Mouse (Mus musculus) olfactory bulb, adult 2 months (tissue): ENCODE results near the gene Atxn2l.

Experiments
- CTCF ChIP-seq: fragments of 200-500 bp; IDR thresholded peaks from 2 replicates; pipeline ENCODE4 v1.5.1; 2012; ENCODE audit warnings: low read depth, mild to moderate bottlenecking, low read length, moderate library complexity; ENCODE audit not compliant: insufficient read depth
- POLR2A ChIP-seq: fragments of 200-500 bp; IDR thresholded peaks from 2 replicates; pipeline ENCODE4 v1.6.1; 2012; ENCODE audit warnings: mild to moderate bottlenecking, low read depth, low read length, moderate library complexity; ENCODE audit not compliant: insufficient read depth

DNA sequence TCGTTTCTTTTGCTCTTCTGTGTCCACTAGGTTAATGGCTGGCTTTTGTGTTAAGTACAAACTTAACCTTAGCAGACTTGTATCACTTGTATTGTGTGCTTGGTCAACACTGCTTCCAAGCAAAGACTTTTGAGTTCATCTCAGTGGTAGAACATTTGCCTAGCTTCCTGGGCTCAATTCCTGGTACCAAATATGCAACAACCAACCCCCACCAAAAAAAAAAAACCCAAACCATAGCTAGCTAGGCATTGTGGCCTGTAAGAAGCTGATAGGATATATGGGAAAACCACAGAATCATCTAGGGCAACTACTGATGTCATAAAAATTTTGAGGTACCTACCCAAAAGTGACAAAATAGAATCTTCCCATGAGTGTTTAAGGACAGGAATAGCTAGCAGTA lies 12.2 kb downstream of the Atxn2l start:
- TF ChIP-seq CTCF (no peak), POLR2A (no peak)
